Comparison of ENCODE assay signal across 8 mouse cellular contexts in genomic region chr14:27596265-27596664, GRCm38 (mm10). TPM values are rescaled to one million over a fixed set of nuclear protein-coding genes. Genes with fewer than 3 reads are reported as not detected.
DNase-seq lines count a peak whose midpoint lies in the region; ATAC-seq lines count a peak whose summit lies in the region.

No protein-coding gene starts in this region.

- H3K9ac ChIP-seq in embryonic facial prominence, embryonic 11.5 days (replicated peaks; ENCODE audit: low read length): no peak overlapping the region

- no peaks in the 10 kb centered on the region for H3K27me3 ChIP-seq in embryonic facial prominence, embryonic 11.5 days (ENCODE audit: control insufficient read depth, insufficient read depth, low read length)

- intact Hi-C loops in heart, postnatal 10 days (cut with DNase I): loop anchor here (1.0 kb wide), 1 partner anchor 145 kb away; no protein-coding TSS in a partner anchor

- no peak overlapping the region for H3K27ac ChIP-seq in embryonic facial prominence, embryonic 11.5 days (replicated peaks; ENCODE audit: low read depth, low read length)

- H3K9me3 ChIP-seq in embryonic facial prominence, embryonic 11.5 days (replicated peaks; ENCODE audit: control insufficient read depth, low read length): no peaks in the 10 kb centered on the region

- DNase-seq in ES-CJ7 (ENCODE audit: low read depth, low spot score): peak; percentile 90
- DNase-seq in adrenal gland, postnatal 25 days: peak; percentile 87
- peak; percentile 94 for DNase-seq in embryonic facial prominence, embryonic 11.5 days (ENCODE audit: low spot score)
- DNase-seq in heart, postnatal 10 days: peak; percentile 85 to 91
- peak; percentile 42 for DNase-seq in layer of hippocampus, adult 9-11 months
- peak; percentile 85 for DNase-seq in lung, postnatal 36 days
- DNase-seq in spleen, adult 12 weeks (ENCODE audit: low spot score): peak; percentile 32

- 0 out of 2 replicates have a peak, but pooled peaks have one; percentile 73 for ATAC-seq in embryonic facial prominence, embryonic 11.5 days (replicated peaks; ENCODE audit: insufficient number of reproducible peaks, low FRiP score, low TSS enrichment, low read depth)
- ATAC-seq in erythroid progenitor cell, adult 5-6 weeks (replicated peaks; ENCODE audit: low FRiP score, poor library complexity, severe bottlenecking): no peak

- no peaks in the 10 kb centered on the region for H3K36me3 ChIP-seq in embryonic facial prominence, embryonic 11.5 days (replicated peaks; ENCODE audit: control insufficient read depth, insufficient read depth, low read depth, low read length)

- no peaks in the 10 kb centered on the region for H3K4me1 ChIP-seq in embryonic facial prominence, embryonic 11.5 days (ENCODE audit: control insufficient read depth, insufficient read depth, low read length)

- WGBS in embryonic facial prominence, embryonic 11.5 days: 8% methylated on average over 7 of the region's 7 CpGs

- H3K4me2 ChIP-seq in embryonic facial prominence, embryonic 11.5 days (ENCODE audit: low read depth, low read length): no peak overlapping the region

- H3K4me3 ChIP-seq in embryonic facial prominence, embryonic 11.5 days (ENCODE audit: low read depth, low read length): no peak overlapping the region

RNA-seq across cellular contexts. Expression of gene Erc2, which starts 26.0 kb away (rescaled TPM):
- 7.4 and 15.2 TPM in 2 replicates for total RNA-seq in adrenal gland, postnatal 25 days (2021)
- polyA plus RNA-seq in embryonic facial prominence, embryonic 11.5 days (2014; fragmentation: Nextera tagmentation; extraction: Ambion mirVana): 5.2 and 7.3 TPM in 2 replicates
- total RNA-seq in heart, postnatal 10 days (2021): 1 to 10 TPM; 2.5 to 2.9 TPM
- not detected in 2 replicates for total RNA-seq in erythroid progenitor cell, adult 5-6 weeks (2015; ENCODE audit: low replicate concordance)
- not detected in 2 replicates for total RNA-seq in erythroid progenitor cell, adult 5-6 weeks (2017; ENCODE audit: low replicate concordance)

Comparison
In these comparisons a context has a peak if more than half of its experiments do, and no peak if none do; other contexts are left out.
1. DNase-seq: peak in every context shown above with its lines; median percentile 94 in embryonic facial prominence, embryonic 11.5 days; 90 in ES-CJ7; 88 in heart, postnatal 10 days; 87 in adrenal gland, postnatal 25 days; 85 in lung, postnatal 36 days; 42 in layer of hippocampus, adult 9-11 months; 32 in spleen, adult 12 weeks.